Mouse (Mus musculus) liver, postnatal 0 days (tissue): ENCODE measurements around the gene Tmcc3.

Source experiments
- CTCF ChIP-seq: sonication (generic); IDR thresholded peaks from 2 replicates; pipeline ENCODE4 v1.5.1; 2016; ENCODE audit warnings: antibody characterized with exemption, low read depth
- EP300 ChIP-seq: IDR thresholded peaks from 2 replicates; pipeline ENCODE4 v1.6.1; 2016; ENCODE audit warnings: antibody characterized with exemption, low read depth, mild to moderate bottlenecking

- TF ChIP-seq CTCF (no peak), EP300 (no peak)
Observed at GRCm38 (mm10) chr10:94310499-94311267, 1.1 kb upstream of the Tmcc3 start.
